Mouse (Mus musculus) right cerebral cortex, postnatal 4 days (tissue): ENCODE measurements around the gene Gm3373.
"Not testable (repeated sequence)": the region's sequence is repeated elsewhere in the genome, so short reads cannot be mapped to it uniquely, and the experiment has no call there.

Experiments used
- DNase-seq: peaks from one replicate; pipeline ENCODE4 v3.0.0-alpha.2; 2022

Gm3373 gene

GRCm38 (mm10) chr14:5741477-5741876 lies at the start of gene Gm3373:
Gene Gm3373, minus strand, starts transcription at chr14:5741577.
- DNase-seq: not testable (repeated sequence)

- DNase-seq: not testable (repeated sequence)
Observed at GRCm38 (mm10) chr14:5687357-5687756, 54.0 kb downstream of the Gm3373 start, which contains the start of gene Gm9603. Gene Gm9603, minus strand, starts transcription at chr14:5687457.
